Mouse (Mus musculus): ENCODE results near the gene Atp6v0a1. TPM values are rescaled to one million over a fixed set of nuclear protein-coding genes. Genes with fewer than 3 reads are reported as not detected.

The Atp6v0a1 gene
- polyA plus RNA-seq, 1 experiment: 15.4 TPM

- peaks cover 41% of the 10 kb centered on the region for H3K27me3 ChIP-seq (ENCODE audit: control insufficient read depth)
- peak overlapping the region; percentile 40 for H3K4me3 ChIP-seq (replicated peaks)
- H3K9me3 ChIP-seq (ENCODE audit: control insufficient read depth, low read length): no peaks in the 10 kb centered on the region
- TF ChIP-seq TAL1 (IDR thresholded peaks at IDR 0.05; ENCODE audit: low read length): no peak
- no peak for TF ChIP-seq GATA1 (IDR thresholded peaks at IDR 0.05; ENCODE audit: low read length)
- H3K4me1 ChIP-seq (ENCODE audit: control insufficient read depth): peaks cover 78% of the 10 kb centered on the region
- H3K36me3 ChIP-seq (ENCODE audit: control insufficient read depth): peaks cover 46% of the 10 kb centered on the region
These were observed 57.5 kb downstream of the Atp6v0a1 start for GRCm38 (mm10) chr11:101066549-101067412.

- Histone ChIP-seq H3K36me3 (ENCODE audit: control insufficient read depth) (peaks cover 18% of the 10 kb centered on the region), H3K27me3 (ENCODE audit: control insufficient read depth) (peaks cover 61% of the 10 kb centered on the region), H3K4me3 (replicated peaks) (peak within 1 kb of the TSS; percentile 81), H3K9me3 (ENCODE audit: control insufficient read depth, low read length) (peaks cover 4% of the 10 kb centered on the region; the same call in 1 of the 2 replicates), H3K4me1 (ENCODE audit: control insufficient read depth) (peaks cover 52% of the 10 kb centered on the region)
- no peak for TF ChIP-seq GATA1 (IDR thresholded peaks at IDR 0.05; ENCODE audit: low read length)
- TF ChIP-seq TAL1 (IDR thresholded peaks at IDR 0.05; ENCODE audit: low read length): no peak
These were observed 60.3 kb downstream of the Atp6v0a1 start, which contains the start of gene Naglu for GRCm38 (mm10) chr11:101069391-101070188. Naglu (plus strand) TSS chr11:101070012.

GRCm38 (mm10) chr11:101070189-101070527 is 60.9 kb downstream of the Atp6v0a1 start:
- no peak for TF ChIP-seq TAL1 (IDR thresholded peaks at IDR 0.05; ENCODE audit: low read length)
- TF ChIP-seq GATA1 (IDR thresholded peaks at IDR 0.05; ENCODE audit: low read length): no peak
- H3K36me3 ChIP-seq (ENCODE audit: control insufficient read depth): peaks cover 12% of the 10 kb centered on the region
- H3K27me3 ChIP-seq (ENCODE audit: control insufficient read depth): peaks cover 61% of the 10 kb centered on the region
- H3K4me3 ChIP-seq (replicated peaks): peak overlapping the region; percentile 81
- H3K4me1 ChIP-seq (ENCODE audit: control insufficient read depth): peaks cover 46% of the 10 kb centered on the region
- peaks cover 4% of the 10 kb centered on the region; the same call in 1 of the 2 replicates for H3K9me3 ChIP-seq (ENCODE audit: control insufficient read depth, low read length)

- H3K27me3 ChIP-seq (ENCODE audit: control insufficient read depth): peaks cover 61% of the 10 kb centered on the region
- H3K4me3 ChIP-seq (replicated peaks): no peak overlapping the region
- peaks cover 4% of the 10 kb centered on the region; the same call in 1 of the 2 replicates for H3K9me3 ChIP-seq (ENCODE audit: control insufficient read depth, low read length)
- no peak for TF ChIP-seq GATA1 (IDR thresholded peaks at IDR 0.05; ENCODE audit: low read length)
- TF ChIP-seq TAL1 (IDR thresholded peaks at IDR 0.05; ENCODE audit: low read length): no peak
- H3K4me1 ChIP-seq (ENCODE audit: control insufficient read depth): peaks cover 38% of the 10 kb centered on the region
- peaks cover 5% of the 10 kb centered on the region for H3K36me3 ChIP-seq (ENCODE audit: control insufficient read depth)
These were observed 61.7 kb downstream of the Atp6v0a1 start for GRCm38 (mm10) chr11:101070987-101071386.

GRCm38 (mm10) chr11:101071810-101072428 is 62.7 kb downstream of the Atp6v0a1 start:
- H3K4me3 ChIP-seq (replicated peaks): no peak overlapping the region
- H3K27me3 ChIP-seq (ENCODE audit: control insufficient read depth): peaks cover 70% of the 10 kb centered on the region
- TF ChIP-seq GATA1 (IDR thresholded peaks at IDR 0.05; ENCODE audit: low read length) (no peak), TAL1 (IDR thresholded peaks at IDR 0.05; ENCODE audit: low read length) (no peak)

GRCm38 (mm10) chr11:101078121-101078520 is 68.9 kb downstream of the Atp6v0a1 start, which contains the start of gene Hsd17b1:
Hsd17b1 (plus strand) TSS chr11:101078411.
- no peak within 1 kb of the TSS for H3K4me3 ChIP-seq (replicated peaks)
- peaks cover 22% of the 10 kb centered on the region for H3K4me1 ChIP-seq (ENCODE audit: control insufficient read depth)
- H3K9me3 ChIP-seq (ENCODE audit: control insufficient read depth, low read length): peaks cover 9% of the 10 kb centered on the region; the same call in 1 of the 2 replicates
- no peaks in the 10 kb centered on the region for H3K36me3 ChIP-seq (ENCODE audit: control insufficient read depth)
- TF ChIP-seq TAL1 (IDR thresholded peaks at IDR 0.05; ENCODE audit: low read length): no peak
- no peak for TF ChIP-seq GATA1 (IDR thresholded peaks at IDR 0.05; ENCODE audit: low read length)
- H3K27me3 ChIP-seq (ENCODE audit: control insufficient read depth): peaks cover 73% of the 10 kb centered on the region

More at GRCm38 (mm10) chr11:101071810-101072428, 62.7 kb downstream of the Atp6v0a1 start:
- peaks cover 4% of the 10 kb centered on the region; the same call in 1 of the 2 replicates for H3K9me3 ChIP-seq (ENCODE audit: control insufficient read depth, low read length)
- peaks cover 29% of the 10 kb centered on the region for H3K4me1 ChIP-seq (ENCODE audit: control insufficient read depth)
- H3K36me3 ChIP-seq (ENCODE audit: control insufficient read depth): no peaks in the 10 kb centered on the region

- Histone ChIP-seq H3K9me3 (ENCODE audit: control insufficient read depth, low read length) (peaks cover 9% of the 10 kb centered on the region; the same call in 1 of the 2 replicates), H3K4me1 (ENCODE audit: control insufficient read depth) (peaks cover 36% of the 10 kb centered on the region), H3K27me3 (ENCODE audit: control insufficient read depth) (peaks cover 62% of the 10 kb centered on the region), H3K4me3 (replicated peaks) (no peak overlapping the region), H3K36me3 (ENCODE audit: control insufficient read depth) (peaks cover 7% of the 10 kb centered on the region)
- TF ChIP-seq TAL1 (IDR thresholded peaks at IDR 0.05; ENCODE audit: low read length) (no peak), GATA1 (IDR thresholded peaks at IDR 0.05; ENCODE audit: low read length) (no peak)
These were observed 70.5 kb downstream of the Atp6v0a1 start for GRCm38 (mm10) chr11:101079746-101080145.

- TF ChIP-seq TAL1 (IDR thresholded peaks at IDR 0.05; ENCODE audit: low read length): no peak
- no peak for TF ChIP-seq GATA1 (IDR thresholded peaks at IDR 0.05; ENCODE audit: low read length)
- H3K27me3 ChIP-seq (ENCODE audit: control insufficient read depth): peaks cover 62% of the 10 kb centered on the region
- peaks cover 41% of the 10 kb centered on the region for H3K4me1 ChIP-seq (ENCODE audit: control insufficient read depth)
- peaks cover 12% of the 10 kb centered on the region for H3K36me3 ChIP-seq (ENCODE audit: control insufficient read depth)
- H3K9me3 ChIP-seq (ENCODE audit: control insufficient read depth, low read length): peaks cover 9% of the 10 kb centered on the region; the same call in 1 of the 2 replicates
- H3K4me3 ChIP-seq (replicated peaks): no peak overlapping the region
These were observed 71.2 kb downstream of the Atp6v0a1 start for GRCm38 (mm10) chr11:101080421-101080820.
